Mouse (Mus musculus): ENCODE results near the gene Ypel1. TPM values are rescaled to one million over a fixed set of nuclear protein-coding genes. Genes with fewer than 3 reads are reported as not detected.

The Ypel1 gene
- polyA plus RNA-seq, 1 experiment from 2014 or later, result 94.0 TPM

- Histone ChIP-seq H3K4me2 (no peak overlapping the region), H3K4me1 (replicated peaks) (peaks cover 15% of the 10 kb centered on the region; the same call in 1 of the 2 replicates), H3K27ac (replicated peaks) (peak overlapping the region; percentile 59), H3K4me3 (no peak overlapping the region), H3K36me3 (no peaks in the 10 kb centered on the region), H3K27me3 (no peaks in the 10 kb centered on the region), H3K9me3 (no peaks in the 10 kb centered on the region), H3K9ac (no peak overlapping the region)
- ATAC-seq (ENCODE audit: low read depth), result peak; percentile 54
- WGBS, result 32% methylated on average over 3 of the region's 3 CpGs
Observed at GRCm38 (mm10) chr16:17055584-17055983, 13.9 kb upstream of the Ypel1 start.

- Histone ChIP-seq H3K36me3 (no peaks in the 10 kb centered on the region), H3K9me3 (no peaks in the 10 kb centered on the region), H3K4me2 (no peak overlapping the region), H3K27ac (replicated peaks) (no peak overlapping the region), H3K27me3 (peaks cover 3% of the 10 kb centered on the region; the same call in 1 of the 2 replicates), H3K4me1 (replicated peaks) (no peaks in the 10 kb centered on the region), H3K4me3 (no peak overlapping the region), H3K9ac (no peak overlapping the region)
- WGBS, result 76% methylated on average over 1 of the region's 1 CpGs
- ATAC-seq (ENCODE audit: low read depth), result no peak
Observed at GRCm38 (mm10) chr16:17062338-17062737, 7.2 kb upstream of the Ypel1 start.

- peaks cover 27% of the 10 kb centered on the region for H3K4me1 ChIP-seq (replicated peaks)
- WGBS, result 94% methylated on average over 2 of the region's 2 CpGs
- H3K27ac ChIP-seq (replicated peaks), result no peak overlapping the region
- H3K9me3 ChIP-seq, result no peaks in the 10 kb centered on the region
- no peak overlapping the region for H3K4me2 ChIP-seq
- peaks cover 8% of the 10 kb centered on the region; the same call in 1 of the 2 replicates for H3K27me3 ChIP-seq
- H3K36me3 ChIP-seq, result no peaks in the 10 kb centered on the region
- H3K9ac ChIP-seq, result no peak overlapping the region
- ATAC-seq (ENCODE audit: low read depth), result no peak
- H3K4me3 ChIP-seq, result no peak overlapping the region
Observed at GRCm38 (mm10) chr16:17067552-17067951, 1.9 kb upstream of the Ypel1 start.

GRCm38 (mm10) chr16:17070716-17071115, 1.2 kb downstream of the Ypel1 start:
- H3K4me3 ChIP-seq, result peak overlapping the region; percentile 80
- peak overlapping the region; percentile 87 for H3K9ac ChIP-seq
- no peak for ATAC-seq (ENCODE audit: low read depth)
- H3K4me2 ChIP-seq, result peak overlapping the region; percentile 73
- no peak overlapping the region for H3K27ac ChIP-seq (replicated peaks)
- H3K9me3 ChIP-seq, result 0 out of 2 replicates have a peak, but pooled peaks cover 3% of the 10 kb centered on the region
- peaks cover 8% of the 10 kb centered on the region; the same call in 1 of the 2 replicates for H3K27me3 ChIP-seq
- 52% methylated on average over 6 of the region's 6 CpGs for WGBS
- H3K4me1 ChIP-seq (replicated peaks), result peaks cover 45% of the 10 kb centered on the region
- peaks cover 22% of the 10 kb centered on the region for H3K36me3 ChIP-seq

- H3K4me3 ChIP-seq, result no peak overlapping the region
- WGBS, result 90% methylated on average over 7 of the region's 7 CpGs
- no peaks in the 10 kb centered on the region for H3K27me3 ChIP-seq
- H3K4me1 ChIP-seq (replicated peaks), result peaks cover 45% of the 10 kb centered on the region
- no peak overlapping the region for H3K27ac ChIP-seq (replicated peaks)
- no peak overlapping the region for H3K9ac ChIP-seq
- H3K4me2 ChIP-seq, result no peak overlapping the region
- ATAC-seq (ENCODE audit: low read depth), result no peak
- 0 out of 2 replicates have a peak, but pooled peaks cover 4% of the 10 kb centered on the region for H3K9me3 ChIP-seq
- H3K36me3 ChIP-seq, result peaks cover 36% of the 10 kb centered on the region
Observed at GRCm38 (mm10) chr16:17073000-17073399, 3.5 kb downstream of the Ypel1 start.

- Histone ChIP-seq H3K4me2 (no peak overlapping the region), H3K9ac (no peak overlapping the region), H3K4me1 (replicated peaks) (peaks cover 28% of the 10 kb centered on the region), H3K4me3 (no peak overlapping the region), H3K36me3 (peaks cover 52% of the 10 kb centered on the region), H3K27ac (replicated peaks) (no peak overlapping the region), H3K9me3 (0 out of 2 replicates have a peak, but pooled peaks cover 4% of the 10 kb centered on the region), H3K27me3 (no peaks in the 10 kb centered on the region)
- WGBS, result 90% methylated on average over 2 of the region's 2 CpGs
- ATAC-seq (ENCODE audit: low read depth), result no peak
Observed at GRCm38 (mm10) chr16:17076301-17076700, 6.8 kb downstream of the Ypel1 start.

GRCm38 (mm10) chr16:17076869-17077268, 7.4 kb downstream of the Ypel1 start:
- ATAC-seq (ENCODE audit: low read depth), result no peak
- H3K4me2 ChIP-seq, result no peak overlapping the region
- peaks cover 23% of the 10 kb centered on the region for H3K4me1 ChIP-seq (replicated peaks)
- no peaks in the 10 kb centered on the region for H3K27me3 ChIP-seq
- no peak overlapping the region for H3K27ac ChIP-seq (replicated peaks)
- H3K36me3 ChIP-seq, result peaks cover 57% of the 10 kb centered on the region
- no peak overlapping the region for H3K9ac ChIP-seq
- H3K9me3 ChIP-seq, result 0 out of 2 replicates have a peak, but pooled peaks cover 4% of the 10 kb centered on the region
- no peak overlapping the region for H3K4me3 ChIP-seq

GRCm38 (mm10) chr16:17078101-17078500, 8.6 kb downstream of the Ypel1 start:
- 87% methylated on average over 7 of the region's 7 CpGs for WGBS

GRCm38 (mm10) chr16:17082121-17082792, 12.8 kb downstream of the Ypel1 start:
- H3K4me1 ChIP-seq (replicated peaks), result no peaks in the 10 kb centered on the region
- H3K9ac ChIP-seq, result no peak overlapping the region
- H3K9me3 ChIP-seq, result no peaks in the 10 kb centered on the region
- no peak overlapping the region for H3K4me3 ChIP-seq
- no peak overlapping the region for H3K4me2 ChIP-seq
- H3K36me3 ChIP-seq, result peaks cover 80% of the 10 kb centered on the region
- H3K27me3 ChIP-seq, result no peaks in the 10 kb centered on the region
- WGBS, result 90% methylated on average over 6 of the region's 6 CpGs
- ATAC-seq (ENCODE audit: low read depth), result no peak
- H3K27ac ChIP-seq (replicated peaks), result no peak overlapping the region

More at GRCm38 (mm10) chr16:17078101-17078500, 8.6 kb downstream of the Ypel1 start:
- no peak overlapping the region for H3K27ac ChIP-seq (replicated peaks)
- 0 out of 2 replicates have a peak, but pooled peaks cover 4% of the 10 kb centered on the region for H3K9me3 ChIP-seq
- no peaks in the 10 kb centered on the region for H3K27me3 ChIP-seq
- H3K4me2 ChIP-seq, result no peak overlapping the region
- no peak overlapping the region for H3K9ac ChIP-seq
- peaks cover 14% of the 10 kb centered on the region for H3K4me1 ChIP-seq (replicated peaks)
- peaks cover 67% of the 10 kb centered on the region for H3K36me3 ChIP-seq
- ATAC-seq (ENCODE audit: low read depth), result no peak
- H3K4me3 ChIP-seq, result no peak overlapping the region

GRCm38 (mm10) chr16:17085636-17086035, 16.1 kb downstream of the Ypel1 start:
- ATAC-seq (ENCODE audit: low read depth), result no peak
- no peaks in the 10 kb centered on the region for H3K27me3 ChIP-seq
- H3K27ac ChIP-seq (replicated peaks), result no peak overlapping the region
- WGBS, result 94% methylated on average over 4 of the region's 4 CpGs
- peaks cover 92% of the 10 kb centered on the region for H3K36me3 ChIP-seq
- H3K9me3 ChIP-seq, result no peaks in the 10 kb centered on the region
- H3K9ac ChIP-seq, result no peak overlapping the region
- no peak overlapping the region for H3K4me2 ChIP-seq
- H3K4me1 ChIP-seq (replicated peaks), result no peaks in the 10 kb centered on the region
- H3K4me3 ChIP-seq, result no peak overlapping the region

GRCm38 (mm10) chr16:17086241-17086640, 16.7 kb downstream of the Ypel1 start:
- Histone ChIP-seq H3K27ac (replicated peaks) (no peak overlapping the region), H3K9ac (no peak overlapping the region), H3K9me3 (no peaks in the 10 kb centered on the region), H3K4me1 (replicated peaks) (no peaks in the 10 kb centered on the region), H3K4me2 (no peak overlapping the region), H3K27me3 (no peaks in the 10 kb centered on the region), H3K36me3 (peaks cover 98% of the 10 kb centered on the region), H3K4me3 (no peak overlapping the region)
- 92% methylated on average over 3 of the region's 3 CpGs for WGBS
- no peak for ATAC-seq (ENCODE audit: low read depth)

- no peak for ATAC-seq (ENCODE audit: low read depth)
- WGBS, result 58% methylated on average over 13 of the region's 13 CpGs
- no peak overlapping the region for H3K9ac ChIP-seq
Observed at GRCm38 (mm10) chr16:17086669-17087193, 17.2 kb downstream of the Ypel1 start.

More at GRCm38 (mm10) chr16:17086669-17087193, 17.2 kb downstream of the Ypel1 start:
- Histone ChIP-seq H3K4me3 (no peak overlapping the region), H3K36me3 (peaks cover 99% of the 10 kb centered on the region), H3K4me2 (no peak overlapping the region), H3K27me3 (no peaks in the 10 kb centered on the region), H3K4me1 (replicated peaks) (no peaks in the 10 kb centered on the region), H3K27ac (replicated peaks) (no peak overlapping the region), H3K9me3 (no peaks in the 10 kb centered on the region)

All from neural tube, embryonic 13.5 days (tissue).